Mouse (Mus musculus): ENCODE data around the gene Vmn1r158. TPM values are rescaled to one million over a fixed set of nuclear protein-coding genes. Genes with fewer than 3 reads are reported as not detected.
"Not testable (repeated sequence)": the region's sequence is repeated elsewhere in the genome, so short reads cannot be mapped to it uniquely, and the experiment has no call there.

Gene Vmn1r158
- not detected in 2 replicates for polyA plus RNA-seq (2015; fragmentation: Nextera tagmentation; extraction: Ambion mirVana)

- DNase-seq (ENCODE audit: low spot score), result not testable (repeated sequence)
Measured at GRCm38 (mm10) chr7:22790682-22791081, at the start of gene Vmn1r158. Vmn1r158 (minus strand) TSS chr7:22790782.

- DNase-seq (ENCODE audit: low spot score), result not testable (repeated sequence)
Measured at GRCm38 (mm10) chr7:22775981-22776380, 14.6 kb downstream of the Vmn1r158 start.

- DNase-seq (ENCODE audit: low spot score), result not testable (repeated sequence)
Measured at GRCm38 (mm10) chr7:22761397-22761796, 29.2 kb downstream of the Vmn1r158 start, which contains the start of gene Vmn1r157. Vmn1r157 (plus strand) TSS chr7:22761697.

Other genes with a start within 250 kb of the Vmn1r158 start
- gene Gm4201, start 225.4 kb downstream of the Vmn1r158 start, polyA plus RNA-seq (2015; fragmentation: Nextera tagmentation; extraction: Ambion mirVana), result not detected in 2 replicates
- not detected in 2 replicates for gene Gm4565, start 202.7 kb downstream of the Vmn1r158 start, polyA plus RNA-seq (2015; fragmentation: Nextera tagmentation; extraction: Ambion mirVana)
- gene Vmn1r155, start 132.8 kb downstream of the Vmn1r158 start, polyA plus RNA-seq (2015; fragmentation: Nextera tagmentation; extraction: Ambion mirVana), result not detected in 2 replicates
- gene Gm8693, start 98.5 kb downstream of the Vmn1r158 start, polyA plus RNA-seq (2015; fragmentation: Nextera tagmentation; extraction: Ambion mirVana), result not detected in 2 replicates
- not detected in 2 replicates for gene Gm4567, start 71.1 kb downstream of the Vmn1r158 start, polyA plus RNA-seq (2015; fragmentation: Nextera tagmentation; extraction: Ambion mirVana)
- not detected in 2 replicates for gene Vmn1r157, start 29.1 kb downstream of the Vmn1r158 start, polyA plus RNA-seq (2015; fragmentation: Nextera tagmentation; extraction: Ambion mirVana)
- not detected in 2 replicates for gene Vmn1r159, start 52.8 kb upstream of the Vmn1r158 start, polyA plus RNA-seq (2015; fragmentation: Nextera tagmentation; extraction: Ambion mirVana)
- gene Vmn1r160, start 80.4 kb upstream of the Vmn1r158 start, polyA plus RNA-seq (2015; fragmentation: Nextera tagmentation; extraction: Ambion mirVana), result not detected in 2 replicates
- gene Gm4214, start 193.9 kb upstream of the Vmn1r158 start, polyA plus RNA-seq (2015; fragmentation: Nextera tagmentation; extraction: Ambion mirVana), result not detected in 2 replicates
- gene Gm4216, start 229.1 kb upstream of the Vmn1r158 start, polyA plus RNA-seq (2015; fragmentation: Nextera tagmentation; extraction: Ambion mirVana), result not detected in 2 replicates

Data from thymus, postnatal 0 days (tissue).